Mouse (Mus musculus): Measurements from ENCODE around the gene Hoxd1.

The Hoxd1 gene

GRCm38 (mm10) chr2:74748436-74748995 lies 14.3 kb upstream of the Hoxd1 start:
- DNase-seq (ENCODE audit: low read depth, low spot score), result no peak

DNA sequence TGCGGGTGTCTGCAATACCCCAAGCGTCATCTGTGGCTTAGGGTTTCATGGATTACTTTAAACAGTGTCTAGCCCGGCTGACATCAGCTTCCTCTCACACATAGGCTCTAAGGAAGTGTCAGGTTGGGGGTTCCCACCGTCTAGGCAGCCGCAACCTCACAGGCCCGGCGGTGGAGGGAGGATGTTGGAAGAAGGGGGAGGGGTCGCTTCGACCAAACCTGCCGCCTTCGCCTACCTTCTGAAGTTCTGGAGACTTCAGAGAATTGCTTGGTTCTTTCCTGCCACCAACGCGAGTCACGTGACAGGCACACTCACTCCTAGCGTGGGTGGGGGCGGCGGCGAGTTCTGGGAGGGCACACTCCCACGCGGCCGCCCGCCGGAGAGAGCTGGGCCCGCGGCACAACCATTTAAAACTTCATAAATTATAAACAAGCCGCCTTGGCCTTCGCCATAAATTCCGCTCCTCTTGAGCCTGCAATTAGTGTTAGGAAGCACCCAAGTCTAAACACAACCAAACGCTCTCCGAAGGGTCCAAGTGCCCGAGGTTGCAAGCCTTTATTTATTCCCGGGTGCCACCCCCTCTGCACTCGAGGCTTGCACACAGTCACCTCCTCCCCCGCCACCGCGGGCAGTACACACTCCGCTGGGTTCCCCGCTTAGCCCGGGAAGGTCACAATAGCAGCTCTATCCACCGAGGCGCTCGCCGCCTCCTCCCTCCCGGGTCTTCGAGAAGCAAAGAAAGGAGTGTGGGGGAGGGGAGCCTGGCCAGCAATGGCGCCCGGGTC lies 13.3 kb upstream of the Hoxd1 start:
- no peak for DNase-seq (ENCODE audit: low read depth, low spot score)

GRCm38 (mm10) chr2:74750731-74751250 lies 12.0 kb upstream of the Hoxd1 start:
- DNase-seq (ENCODE audit: low read depth, low spot score), result no peak

- no peak for DNase-seq (ENCODE audit: low read depth, low spot score)
Observed at GRCm38 (mm10) chr2:74751861-74752260, 10.9 kb upstream of the Hoxd1 start.

GRCm38 (mm10) chr2:74752431-74753174 lies 10.2 kb upstream of the Hoxd1 start:
- DNase-seq (ENCODE audit: low read depth, low spot score), result no peak

GRCm38 (mm10) chr2:74753175-74753523 lies 9.6 kb upstream of the Hoxd1 start:
- no peak for DNase-seq (ENCODE audit: low read depth, low spot score)

- no peak for DNase-seq (ENCODE audit: low read depth, low spot score)
Observed at GRCm38 (mm10) chr2:74753711-74754110, 9.1 kb upstream of the Hoxd1 start.

- no peak for DNase-seq (ENCODE audit: low read depth, low spot score)
Observed at GRCm38 (mm10) chr2:74760146-74760545, 2.6 kb upstream of the Hoxd1 start.

DNA sequence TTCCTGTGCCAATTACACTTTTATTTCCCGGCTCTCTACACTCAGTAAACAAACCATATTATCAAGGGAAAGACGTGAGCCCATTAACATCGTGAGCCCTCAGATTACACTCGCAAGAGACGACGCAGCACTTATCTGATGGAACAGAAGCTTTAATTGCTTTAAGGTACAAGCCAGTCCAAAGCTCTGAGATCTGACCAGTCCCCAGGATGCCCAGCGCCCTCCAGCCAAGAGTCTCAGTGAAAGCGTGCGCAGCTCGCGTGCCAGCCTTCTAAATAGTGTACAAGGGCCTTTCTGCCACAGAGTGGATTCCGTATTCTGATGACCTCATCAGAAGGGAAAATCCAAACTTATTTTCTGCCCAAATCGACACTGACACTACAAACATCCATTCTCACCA lies 839 bp upstream of the Hoxd1 start:
- no peak for DNase-seq (ENCODE audit: low read depth, low spot score)

GRCm38 (mm10) chr2:74763245-74763735 lies 510 bp downstream of the Hoxd1 start:
- no peak for DNase-seq (ENCODE audit: low read depth, low spot score)

GRCm38 (mm10) chr2:74763976-74764375 lies 1.2 kb downstream of the Hoxd1 start:
- no peak for DNase-seq (ENCODE audit: low read depth, low spot score)

DNA sequence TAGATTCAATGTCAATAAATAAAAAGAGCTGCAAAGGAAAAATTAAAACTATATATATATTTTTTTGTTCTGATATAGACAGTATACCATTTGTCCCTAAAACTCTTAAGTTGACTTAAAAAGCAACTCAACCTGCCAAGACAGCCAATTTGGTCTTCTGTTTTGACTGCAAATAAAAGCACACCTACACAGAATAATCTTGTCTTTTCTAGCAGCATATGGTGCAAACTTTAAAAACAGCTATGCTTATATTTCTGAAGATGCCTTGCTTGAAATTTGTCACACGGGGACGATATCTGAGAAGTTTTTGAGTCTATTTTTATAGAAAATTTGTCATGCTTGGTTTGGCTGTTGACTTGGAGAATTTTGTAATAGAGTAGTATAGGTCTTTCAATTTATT lies 11.6 kb downstream of the Hoxd1 start:
- DNase-seq (ENCODE audit: low read depth, low spot score), result no peak

DNA sequence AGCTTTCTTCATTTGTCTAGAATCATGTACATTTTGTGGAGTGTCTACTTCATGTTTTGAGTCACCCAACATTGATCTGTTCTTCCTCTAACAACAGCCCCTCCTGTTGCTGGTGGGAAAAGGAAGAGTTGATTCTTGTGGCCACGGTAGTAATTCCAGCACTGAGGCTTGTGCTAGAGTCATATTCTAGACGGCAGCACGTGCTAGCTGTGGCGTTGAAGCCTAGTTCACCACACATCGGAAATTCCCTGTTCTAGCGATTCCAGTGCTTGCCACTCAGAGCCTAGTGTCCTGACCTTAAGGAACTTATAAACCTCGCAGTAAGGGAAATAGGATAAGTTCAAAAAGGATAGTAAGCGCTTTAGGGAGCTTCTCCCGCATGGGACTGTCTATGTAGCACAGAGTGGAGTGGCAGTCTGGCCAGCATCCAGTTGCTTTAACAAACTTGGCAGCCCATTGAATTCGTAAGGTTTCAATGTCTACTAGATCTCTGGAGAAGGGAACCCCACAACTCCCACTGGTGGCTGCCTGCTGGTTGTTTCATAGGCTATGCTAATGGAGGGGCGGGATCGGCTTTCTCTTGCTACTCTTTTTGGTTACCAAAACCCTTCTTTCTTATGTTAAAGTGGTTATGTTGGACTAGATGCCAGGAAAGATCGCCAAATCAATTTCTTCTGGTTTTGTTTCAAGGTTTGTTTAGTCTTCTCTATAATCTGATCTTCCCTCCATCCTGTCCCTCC lies 14.9 kb downstream of the Hoxd1 start:
- DNase-seq (ENCODE audit: low read depth, low spot score), result no peak

DNA sequence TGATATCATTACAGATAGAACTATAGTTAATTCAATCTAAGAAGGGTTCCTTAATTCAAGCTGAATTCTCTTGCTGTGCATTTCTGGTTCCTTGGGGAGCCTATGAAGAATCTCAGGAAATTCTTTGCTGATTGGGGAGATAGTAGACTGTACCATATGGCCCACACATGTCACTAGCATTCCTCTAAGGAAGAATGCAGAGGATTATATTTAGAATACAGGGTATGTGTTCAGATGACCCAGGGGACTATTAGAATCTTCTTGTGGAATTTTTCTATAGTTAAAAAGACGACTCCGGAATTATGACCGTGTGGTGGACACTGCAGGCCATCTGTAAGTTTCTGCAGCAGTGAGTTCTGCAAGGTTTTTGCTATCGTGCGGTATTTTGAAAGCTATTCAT lies 18.6 kb downstream of the Hoxd1 start:
- DNase-seq (ENCODE audit: low read depth, low spot score), result no peak

- DNase-seq (ENCODE audit: low read depth, low spot score), result no peak
Observed at GRCm38 (mm10) chr2:74795531-74795930, 32.8 kb downstream of the Hoxd1 start.

GRCm38 (mm10) chr2:74808431-74808830 lies 45.7 kb downstream of the Hoxd1 start:
- no peak for DNase-seq (ENCODE audit: low read depth, low spot score)

Measured in A20 (cell line).